ENCODE assay signal across 8 mouse cellular contexts in the genomic region with DNA sequence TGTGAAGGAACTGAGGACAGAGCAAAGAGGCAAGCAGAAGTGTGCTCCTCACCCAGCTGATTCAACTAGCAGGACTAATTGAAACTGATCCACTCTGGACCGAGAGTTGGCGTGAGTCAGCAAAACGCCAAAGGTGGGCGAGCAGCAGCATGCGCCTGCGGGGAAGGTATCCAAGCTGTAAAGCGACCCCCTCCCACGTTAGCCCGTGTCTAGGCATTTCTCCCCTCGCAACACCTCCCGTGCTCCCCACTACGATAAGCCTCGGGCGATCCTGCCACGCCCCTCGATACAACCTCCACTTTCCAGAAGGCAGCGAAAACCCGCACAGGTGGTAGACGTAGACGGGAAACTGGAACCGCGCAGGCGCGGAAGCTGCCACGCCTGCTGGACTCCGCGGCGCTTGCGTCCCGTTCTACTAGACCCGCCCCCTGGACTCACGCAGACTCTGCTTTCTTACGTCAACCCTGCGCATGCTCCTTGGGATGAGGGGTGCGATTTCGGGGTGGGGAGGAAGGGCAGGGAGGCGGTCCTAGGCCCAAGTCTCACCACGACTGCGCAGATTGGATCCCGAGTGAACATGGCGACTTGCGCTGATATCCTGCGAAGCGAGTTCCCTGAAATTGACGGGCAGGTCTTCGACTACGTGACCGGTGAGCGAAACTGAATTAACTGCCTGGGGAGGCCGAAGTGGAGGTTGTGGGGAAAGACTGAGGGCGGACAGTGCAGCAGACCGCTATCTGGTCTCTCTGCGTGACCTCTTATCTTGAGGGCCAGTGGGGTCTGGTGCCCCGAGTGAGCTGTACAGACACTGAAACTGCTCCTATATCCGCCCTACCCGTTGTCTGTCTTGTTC. TPM values are rescaled to one million over a fixed set of nuclear protein-coding genes. Genes with fewer than 3 reads are reported as not detected.
A peak's percentile ranks its signal among the peaks of the same experiment; 100 is the strongest.
DNase-seq lines count a peak whose midpoint lies in the region; ATAC-seq lines count a peak whose summit lies in the region.

A gene (plus strand): TSS at position 482 of the 853 bp plus-strand sequence.

- peak within 1 kb of the TSS; percentile 80 for H3K4me2 ChIP-seq in hindbrain, embryonic 14.5 days (replicated peaks)

- peak within 1 kb of the TSS; percentile 62 for H3K4me3 ChIP-seq in hindbrain, embryonic 14.5 days (replicated peaks; ENCODE audit: low read length)

- peak within 1 kb of the TSS; percentile 62 for H3K27ac ChIP-seq in hindbrain, embryonic 14.5 days

- H3K9me3 ChIP-seq in hindbrain, embryonic 14.5 days (ENCODE audit: control insufficient read depth, low read length): no peaks in the 10 kb centered on the region

- peak; percentile 99 for ATAC-seq in hindbrain, embryonic 14.5 days (ENCODE audit: low FRiP score)

- peaks cover 13% of the 10 kb centered on the region; the same call in 1 of the 2 replicates for H3K4me1 ChIP-seq in hindbrain, embryonic 14.5 days (replicated peaks; ENCODE audit: control insufficient read depth, insufficient read depth, low read length)

- DNase-seq in R1 (ENCODE audit: low read depth, low spot score): peak; percentile 100
- peak; percentile 97 to 98 for DNase-seq in cerebellum, postnatal 25 days
- peak; percentile 83 to 96 for DNase-seq in frontal cortex, postnatal 25 days (ENCODE audit: low spot score in 2 of 2)
- DNase-seq in hindbrain, embryonic 14.5 days (ENCODE audit: low spot score): peak; percentile 99
- peak; percentile 97 to 98 for DNase-seq in layer of hippocampus, postnatal 36 days
- peak; percentile 99 for DNase-seq in lung, postnatal 36 days
- DNase-seq in retina, postnatal 1 day: peak; percentile 100
- peak; percentile 90 to 98 for DNase-seq in urinary bladder, adult 18-20 months (ENCODE audit: low spot score in 2 of 2)

- peak within 1 kb of the TSS; percentile 75 for H3K9ac ChIP-seq in hindbrain, embryonic 14.5 days

- H3K36me3 ChIP-seq in hindbrain, embryonic 14.5 days (replicated peaks; ENCODE audit: control insufficient read depth, insufficient read depth): peaks cover 61% of the 10 kb centered on the region

- no peaks in the 10 kb centered on the region for H3K27me3 ChIP-seq in hindbrain, embryonic 14.5 days (ENCODE audit: control insufficient read depth, insufficient read depth, low read length)

- under 1% methylated on average over 56 of the region's 56 CpGs for WGBS in hindbrain, embryonic 14.5 days

RNA-seq across cellular contexts. Expression of the gene that starts here (rescaled TPM):
- 75.3 and 77.5 TPM in 2 replicates for polyA plus RNA-seq in hindbrain, embryonic 14.5 days (2014; fragmentation: Nextera tagmentation; extraction: Ambion mirVana)
- 100 to 1,000 TPM; 104 to 113 TPM for total RNA-seq in layer of hippocampus, postnatal 36 days (2021)

Comparison
In these comparisons a context has a peak if more than half of its experiments do, and no peak if none do; other contexts are left out.
1. Peak in every context shown above with its lines: DNase-seq, ATAC-seq, H3K4me3 ChIP-seq and H3K27ac ChIP-seq.